Mouse (Mus musculus) neural tube, embryonic 13.5 days (tissue): ENCODE measurements around the gene Tcf23. TPM values are rescaled to one million over a fixed set of nuclear protein-coding genes. Genes with fewer than 3 reads are reported as not detected.

Experiments used
- ATAC-seq: fragments of 200-750 bp; cut with Nextera tagmentation; 2 replicates; pipeline ENCODE4 v1.8.0; 2017; ENCODE audit warnings: low read depth, mild to moderate bottlenecking, moderate TSS enrichment, moderate library complexity
- H3K27ac ChIP-seq: fragments of 300-500 bp; sonication (generic); replicated peaks from 2 replicates; pipeline ENCODE4 v1.5.1; 2015; ENCODE audit warnings: moderate library complexity, mild to moderate bottlenecking, inconsistent platforms
- H3K27me3 ChIP-seq: fragments of 300-500 bp; sonication (generic); 2 replicates; pipeline ENCODE4 v1.6.1; 2015; ENCODE audit warnings: mild to moderate bottlenecking, inconsistent platforms
- H3K36me3 ChIP-seq: fragments of 300-500 bp; sonication (generic); 2 replicates; pipeline ENCODE4 v1.6.1; 2015; ENCODE audit warnings: mild to moderate bottlenecking, inconsistent platforms
- H3K4me1 ChIP-seq: fragments of 300-500 bp; sonication (generic); replicated peaks from 2 replicates; pipeline ENCODE4 v1.6.1; 2015; ENCODE audit warnings: inconsistent platforms
- H3K4me2 ChIP-seq: fragments of 300-500 bp; sonication (generic); 2 replicates; pipeline ENCODE4 v1.6.1; 2015; ENCODE audit warnings: inconsistent platforms, mild to moderate bottlenecking, moderate library complexity
- H3K4me3 ChIP-seq: fragments of 300-500 bp; sonication (generic); 2 replicates; pipeline ENCODE4 v1.5.1; 2015; ENCODE audit warnings: mild to moderate bottlenecking, inconsistent platforms
- H3K9ac ChIP-seq: fragments of 300-500 bp; sonication (generic); 2 replicates; pipeline ENCODE4 v1.6.1; 2015; ENCODE audit warnings: moderate library complexity, mild to moderate bottlenecking, inconsistent platforms
- H3K9me3 ChIP-seq: fragments of 300-500 bp; sonication (generic); 2 replicates; pipeline ENCODE4 v1.6.1; 2016; ENCODE audit warnings: inconsistent platforms
- WGBS: fragments of 180-500 bp; shearing (Covaris S2); methylation state at CpG from one replicate; pipeline ENCODE4 v1.1.7; 2015; 5-methylcytosine and 5-hydroxymethylcytosine counted together
- polyA plus RNA-seq: library from polyadenylated mRNA; unstranded; fragments of >200 nt; fragmentation: Nextera tagmentation; extraction: Ambion mirVana; gene quantifications from 2 replicates; pipeline ENCODE4 v1.2.1, GENCODE M21; 2015

Tcf23 gene
- polyA plus RNA-seq, 1 experiment from 2014 or later = not detected

DNA sequence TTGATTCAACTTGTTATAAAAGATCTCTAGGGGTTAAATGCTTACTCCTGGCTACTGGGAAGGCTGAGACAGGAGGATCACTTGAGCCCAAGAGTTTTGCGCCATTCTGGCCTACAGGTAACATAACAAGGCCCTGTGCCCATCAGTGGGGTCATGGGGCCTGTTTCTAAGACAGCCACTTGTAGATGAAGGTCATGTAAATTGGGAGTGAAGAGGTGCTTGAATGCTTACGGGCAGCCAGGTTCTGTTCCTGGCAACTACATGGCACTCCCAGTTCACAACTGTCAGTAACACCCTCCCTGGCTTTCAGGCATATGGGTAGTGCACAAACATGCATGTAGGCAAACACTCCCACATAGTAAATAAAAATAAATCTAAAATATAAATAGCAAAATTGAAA is 17.5 kb upstream of the Tcf23 start:
- Histone ChIP-seq H3K36me3 (peaks cover 43% of the 10 kb centered on the region), H3K4me1 (peaks cover 19% of the 10 kb centered on the region), H3K27ac (no peak overlapping the region), H3K9me3 (no peaks in the 10 kb centered on the region), H3K4me3 (no peak overlapping the region; the same call in 1 of the 2 replicates), H3K4me2 (no peak overlapping the region), H3K9ac (no peak overlapping the region), H3K27me3 (no peaks in the 10 kb centered on the region)
- no peak for ATAC-seq
- 94% methylated on average over 2 of the region's 2 CpGs for WGBS

- 86% methylated on average over 6 of the region's 6 CpGs for WGBS
- no peak overlapping the region for H3K4me2 ChIP-seq
- H3K9me3 ChIP-seq = no peaks in the 10 kb centered on the region
- no peaks in the 10 kb centered on the region for H3K27me3 ChIP-seq
- ATAC-seq = no peak
- peaks cover 45% of the 10 kb centered on the region for H3K36me3 ChIP-seq
- no peak overlapping the region for H3K9ac ChIP-seq
- H3K4me1 ChIP-seq = peaks cover 19% of the 10 kb centered on the region
- H3K4me3 ChIP-seq = no peak overlapping the region
- no peak overlapping the region for H3K27ac ChIP-seq
Measured at GRCm38 (mm10) chr5:30951706-30952105, 16.8 kb upstream of the Tcf23 start.

GRCm38 (mm10) chr5:30952551-30952950 is 15.9 kb upstream of the Tcf23 start:
- Histone ChIP-seq H3K9ac (no peak overlapping the region), H3K4me1 (peaks cover 23% of the 10 kb centered on the region), H3K9me3 (no peaks in the 10 kb centered on the region), H3K27me3 (no peaks in the 10 kb centered on the region), H3K4me3 (no peak overlapping the region), H3K27ac (no peak overlapping the region), H3K4me2 (no peak overlapping the region), H3K36me3 (peaks cover 49% of the 10 kb centered on the region)
- 90% methylated on average over 5 of the region's 5 CpGs for WGBS
- ATAC-seq = no peak

- Histone ChIP-seq H3K27ac (no peak overlapping the region), H3K9ac (no peak overlapping the region), H3K27me3 (no peaks in the 10 kb centered on the region), H3K4me2 (no peak overlapping the region), H3K36me3 (peaks cover 62% of the 10 kb centered on the region), H3K9me3 (no peaks in the 10 kb centered on the region), H3K4me1 (peaks cover 36% of the 10 kb centered on the region), H3K4me3 (no peak overlapping the region)
- ATAC-seq = no peak
- 93% methylated on average over 6 of the region's 6 CpGs for WGBS
Measured at GRCm38 (mm10) chr5:30954065-30954464, 14.4 kb upstream of the Tcf23 start.

DNA sequence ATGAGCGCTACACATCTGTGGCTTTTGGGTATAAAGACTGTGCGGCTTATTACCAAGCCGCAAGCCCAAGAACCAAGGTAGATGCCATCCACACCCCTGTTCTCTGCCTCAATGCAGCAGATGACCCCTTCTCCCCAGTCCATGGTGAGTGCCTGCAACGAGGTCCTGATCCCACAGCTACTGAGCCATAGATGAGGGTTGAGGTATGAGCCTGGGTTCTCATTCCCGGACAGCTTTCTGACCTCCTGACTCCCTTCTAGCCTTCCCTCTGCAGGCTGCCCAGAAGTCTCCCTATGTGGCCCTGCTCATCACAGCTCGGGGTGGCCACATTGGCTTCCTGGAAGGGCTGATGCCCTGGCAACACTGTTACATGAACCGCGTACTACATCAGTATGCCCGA is 13.9 kb upstream of the Tcf23 start:
- WGBS = 94% methylated on average over 9 of the region's 9 CpGs
- peaks cover 62% of the 10 kb centered on the region for H3K36me3 ChIP-seq
- no peak for ATAC-seq

DNA sequence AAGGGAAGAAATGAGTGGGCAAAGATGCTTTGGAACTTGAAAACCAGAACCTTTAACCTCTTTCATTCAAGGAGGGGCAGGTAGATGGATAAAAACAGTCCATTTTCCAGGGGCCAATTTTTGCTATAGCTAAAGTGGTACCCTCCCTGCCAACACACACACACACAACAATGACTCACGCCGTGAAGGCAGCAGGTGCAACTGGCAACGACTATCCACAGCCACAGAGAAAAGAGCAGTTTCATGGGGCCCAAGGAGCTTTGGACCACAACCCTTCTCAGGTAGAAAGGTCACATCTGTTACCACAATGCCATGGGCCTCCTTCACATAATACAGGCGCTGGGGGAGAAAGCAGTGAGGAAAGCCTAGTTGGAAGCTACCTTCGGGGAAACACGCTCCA is 12.7 kb upstream of the Tcf23 start:
- H3K4me2 ChIP-seq = no peak overlapping the region
- no peaks in the 10 kb centered on the region for H3K9me3 ChIP-seq
- no peak overlapping the region for H3K9ac ChIP-seq
- H3K27me3 ChIP-seq = no peaks in the 10 kb centered on the region
- H3K4me1 ChIP-seq = peaks cover 29% of the 10 kb centered on the region
- no peak overlapping the region for H3K4me3 ChIP-seq
- H3K27ac ChIP-seq = no peak overlapping the region
- 99% methylated on average over 6 of the region's 6 CpGs for WGBS
- peaks cover 62% of the 10 kb centered on the region for H3K36me3 ChIP-seq
- no peak for ATAC-seq

More for the DNA sequence above, 13.9 kb upstream of the Tcf23 start:
- no peak overlapping the region for H3K4me2 ChIP-seq
- no peaks in the 10 kb centered on the region for H3K9me3 ChIP-seq
- H3K27me3 ChIP-seq = no peaks in the 10 kb centered on the region
- peaks cover 36% of the 10 kb centered on the region for H3K4me1 ChIP-seq
- H3K27ac ChIP-seq = no peak overlapping the region
- H3K9ac ChIP-seq = no peak overlapping the region
- no peak overlapping the region for H3K4me3 ChIP-seq

GRCm38 (mm10) chr5:30957891-30958290 is 10.6 kb upstream of the Tcf23 start:
- Histone ChIP-seq H3K27ac (no peak overlapping the region), H3K36me3 (peaks cover 49% of the 10 kb centered on the region), H3K4me3 (peak overlapping the region; percentile 3; the same call in 1 of the 2 replicates), H3K9me3 (no peaks in the 10 kb centered on the region), H3K4me1 (peaks cover 26% of the 10 kb centered on the region), H3K4me2 (peak overlapping the region; percentile 89), H3K9ac (peak overlapping the region; percentile 91; the same call in 1 of the 2 replicates), H3K27me3 (no peaks in the 10 kb centered on the region)
- WGBS = 94% methylated on average over 6 of the region's 6 CpGs
- no peak for ATAC-seq

- WGBS = 39% methylated on average over 19 of the region's 19 CpGs
Measured at GRCm38 (mm10) chr5:30959198-30959854, 9.1 kb upstream of the Tcf23 start.

DNA sequence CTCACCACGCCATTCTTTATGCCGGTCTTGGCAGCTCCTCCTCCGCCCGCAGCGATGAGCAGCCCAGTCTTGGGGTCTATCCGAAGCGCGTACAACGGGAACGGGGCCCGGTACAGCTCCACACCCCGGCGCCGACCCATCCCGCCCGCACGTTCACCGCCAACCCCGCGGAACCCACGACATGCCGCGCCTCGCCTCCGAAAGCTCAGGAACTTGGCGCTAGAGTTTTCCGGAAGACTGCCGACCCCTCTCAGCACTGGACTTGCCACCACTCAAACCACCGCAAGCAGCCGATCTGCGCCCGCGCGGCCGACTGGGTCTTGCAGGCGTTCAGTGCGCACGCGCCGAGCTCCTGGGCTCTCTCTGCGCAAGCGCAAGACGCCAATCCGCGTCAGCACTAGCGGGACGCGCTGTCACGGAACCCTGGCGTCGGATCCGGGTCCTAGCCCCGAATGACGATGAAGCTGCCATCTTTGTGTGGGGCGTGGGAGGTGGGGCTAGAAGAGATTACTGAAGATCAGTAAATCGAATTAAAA is 8.4 kb upstream of the Tcf23 start, which contains the start of gene Preb:
Preb (minus strand) TSS at position 396 of the 536 bp plus-strand sequence.
- peak within 1 kb of the TSS; percentile 85 for H3K27ac ChIP-seq
- WGBS = under 1% methylated on average over 56 of the region's 56 CpGs
- peak; percentile 94 for ATAC-seq

More at GRCm38 (mm10) chr5:30959198-30959854, 9.1 kb upstream of the Tcf23 start:
- Histone ChIP-seq H3K27ac (peak overlapping the region; percentile 85), H3K4me1 (peaks cover 26% of the 10 kb centered on the region), H3K36me3 (peaks cover 35% of the 10 kb centered on the region), H3K4me3 (peak overlapping the region; percentile 78), H3K27me3 (peaks cover 4% of the 10 kb centered on the region; the same call in 1 of the 2 replicates), H3K9ac (peak overlapping the region; percentile 91), H3K4me2 (peak overlapping the region; percentile 89), H3K9me3 (no peaks in the 10 kb centered on the region)
- ATAC-seq = no peak

DNA sequence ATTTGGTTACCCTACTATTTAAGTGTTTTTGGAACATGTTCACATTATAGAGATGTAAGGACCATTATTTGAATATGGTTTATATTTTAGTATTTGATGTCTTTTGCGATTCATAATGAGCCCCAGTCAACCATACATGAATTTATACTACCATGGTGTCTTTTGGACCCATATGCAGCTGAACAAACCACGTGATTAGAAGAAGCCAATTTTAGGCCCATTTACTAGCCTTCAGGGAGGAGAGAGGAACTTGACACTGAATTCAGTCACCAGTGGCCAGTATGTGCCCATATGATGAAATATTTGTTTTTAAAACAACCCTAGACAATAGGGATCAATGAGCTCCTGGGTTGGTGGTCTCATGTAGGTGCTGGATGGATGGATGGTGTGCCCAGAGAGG is 7.6 kb upstream of the Tcf23 start:
- ATAC-seq = no peak
- Histone ChIP-seq H3K9me3 (no peaks in the 10 kb centered on the region), H3K27ac (peak overlapping the region; percentile 70; the same call in 1 of the 2 replicates), H3K9ac (peak overlapping the region; percentile 61; the same call in 1 of the 2 replicates), H3K27me3 (peaks cover 4% of the 10 kb centered on the region; the same call in 1 of the 2 replicates), H3K36me3 (peaks cover 20% of the 10 kb centered on the region), H3K4me1 (peaks cover 26% of the 10 kb centered on the region), H3K4me2 (peak overlapping the region; percentile 89), H3K4me3 (peak overlapping the region; percentile 78)
- 85% methylated on average over 2 of the region's 2 CpGs for WGBS

More for the DNA sequence above, 8.4 kb upstream of the Tcf23 start, which contains the start of gene Preb:
- Histone ChIP-seq H3K4me2 (peak within 1 kb of the TSS; percentile 89), H3K36me3 (peaks cover 28% of the 10 kb centered on the region), H3K27me3 (peaks cover 4% of the 10 kb centered on the region; the same call in 1 of the 2 replicates), H3K9me3 (no peaks in the 10 kb centered on the region), H3K4me1 (peaks cover 26% of the 10 kb centered on the region), H3K4me3 (peak within 1 kb of the TSS; percentile 78), H3K9ac (peak within 1 kb of the TSS; percentile 91)

DNA sequence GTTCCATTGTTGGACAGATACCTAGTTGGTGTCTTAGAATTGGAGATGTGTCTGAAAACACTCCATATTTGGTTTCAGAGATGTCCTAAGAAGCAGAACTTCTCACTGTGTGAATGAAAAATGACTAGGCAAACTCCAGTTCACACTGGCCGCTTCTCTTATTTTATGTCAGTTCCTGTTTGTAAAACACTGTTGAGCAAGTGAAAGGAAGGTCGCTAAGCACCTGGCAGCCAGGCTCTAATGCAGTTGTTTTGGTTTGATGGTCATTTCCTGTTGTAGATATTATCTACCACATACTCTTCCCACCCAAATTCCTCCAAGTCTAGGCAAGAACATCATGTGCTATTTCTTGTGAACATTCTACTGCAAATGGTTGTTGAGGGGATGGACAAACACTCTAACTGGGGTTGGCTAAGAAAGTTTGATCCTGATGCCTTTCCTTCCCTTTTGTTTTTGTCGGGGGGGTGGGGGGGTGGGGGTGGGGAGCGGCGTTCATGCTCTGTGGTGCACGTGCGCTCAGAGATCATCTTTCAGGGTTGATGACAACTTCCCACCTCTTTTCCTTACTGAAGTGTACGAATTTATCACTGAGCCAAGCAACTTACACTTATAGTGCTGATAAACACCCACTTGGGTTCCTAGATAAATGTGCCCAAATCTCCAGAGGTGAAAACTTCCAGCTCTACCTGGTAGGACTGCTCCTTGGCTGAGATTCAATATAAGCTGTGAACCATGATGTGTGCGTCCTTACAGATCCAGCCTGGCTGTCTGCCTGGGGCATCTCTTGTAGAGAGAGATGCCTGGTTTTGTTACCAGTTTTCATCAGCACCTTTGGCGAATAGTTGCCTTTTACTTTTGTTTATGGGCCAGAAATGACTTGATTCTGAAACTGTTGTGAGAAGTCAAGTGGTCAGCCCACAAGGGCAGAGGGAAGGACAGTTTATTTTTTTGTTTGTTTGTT is 6.6 kb upstream of the Tcf23 start:
- no peak overlapping the region for H3K4me2 ChIP-seq
- H3K27ac ChIP-seq = no peak overlapping the region
- H3K4me3 ChIP-seq = no peak overlapping the region
- WGBS = 83% methylated on average over 10 of the region's 10 CpGs
- no peak overlapping the region for H3K9ac ChIP-seq
- peaks cover 26% of the 10 kb centered on the region for H3K4me1 ChIP-seq
- no peaks in the 10 kb centered on the region for H3K9me3 ChIP-seq
- H3K27me3 ChIP-seq = peaks cover 8% of the 10 kb centered on the region; the same call in 1 of the 2 replicates
- no peak for ATAC-seq
- H3K36me3 ChIP-seq = peaks cover 16% of the 10 kb centered on the region
